Mouse (Mus musculus) neural tube, embryonic 11.5 days (tissue): ENCODE measurements around the gene Prl8a2. TPM values are rescaled to one million over a fixed set of nuclear protein-coding genes. Genes with fewer than 3 reads are reported as not detected.

Source experiments
- ATAC-seq: fragments of 200-750 bp; cut with Nextera tagmentation; 2 replicates; pipeline ENCODE4 v1.8.0; 2017; ENCODE audit warnings: moderate number of reproducible peaks, mild to moderate bottlenecking, moderate TSS enrichment, moderate library complexity; ENCODE audit not compliant: insufficient read depth, low FRiP score, low TSS enrichment
- DNase-seq: peaks from one replicate; pipeline ENCODE4 v3.0.0-alpha.2; 2015; ENCODE audit warnings: low spot score
- H3K27ac ChIP-seq: fragments of 300-500 bp; sonication (generic); 2 replicates; pipeline ENCODE4 v1.5.1; 2014; ENCODE audit warnings: low read depth, mild to moderate bottlenecking, low read length
- H3K27me3 ChIP-seq: fragments of 300-500 bp; sonication (generic); 2 replicates; pipeline ENCODE4 v1.6.1; 2014; ENCODE audit warnings: mild to moderate bottlenecking, low read length, mixed read lengths; ENCODE audit not compliant: control insufficient read depth, insufficient read depth
- H3K36me3 ChIP-seq: fragments of 300-500 bp; sonication (generic); 2 replicates; pipeline ENCODE4 v1.6.1; 2014; ENCODE audit warnings: mild to moderate bottlenecking, low read length, moderate library complexity, mixed read lengths; ENCODE audit not compliant: control insufficient read depth, insufficient read depth
- H3K4me1 ChIP-seq: fragments of 300-500 bp; sonication (generic); 2 replicates; pipeline ENCODE4 v1.6.1; 2014; ENCODE audit warnings: low read length, mixed read lengths; ENCODE audit not compliant: control insufficient read depth, insufficient read depth
- H3K4me2 ChIP-seq: fragments of 300-500 bp; sonication (generic); 2 replicates; pipeline ENCODE4 v1.6.1; 2014; ENCODE audit warnings: low read depth, mild to moderate bottlenecking, moderate library complexity
- H3K4me3 ChIP-seq: fragments of 300-500 bp; sonication (generic); 2 replicates; pipeline ENCODE4 v1.5.1; 2014; ENCODE audit warnings: low read depth, low read length
- H3K9ac ChIP-seq: fragments of 300-500 bp; sonication (generic); 2 replicates; pipeline ENCODE4 v1.6.1; 2014; ENCODE audit warnings: mild to moderate bottlenecking, low read length
- H3K9me3 ChIP-seq: fragments of 300-500 bp; sonication (generic); 2 replicates; pipeline ENCODE4 v1.6.1; 2016; ENCODE audit warnings: low read length; ENCODE audit not compliant: control insufficient read depth
- WGBS: fragments of 180-500 bp; shearing (Covaris S2); extraction: QIAGEN DNeasy Blood & Tissue Kit; methylation state at CpG from one replicate; pipeline ENCODE4 v1.1.7; 2014; 5-methylcytosine and 5-hydroxymethylcytosine counted together
- polyA plus RNA-seq: library from polyadenylated mRNA; unstranded; fragments of >200 nt; fragmentation: Nextera tagmentation; extraction: Ambion mirVana; gene quantifications from 2 replicates; pipeline ENCODE4 v1.2.1, GENCODE M21; 2014

Prl8a2 gene
- not detected in 2 replicates for polyA plus RNA-seq

DNA sequence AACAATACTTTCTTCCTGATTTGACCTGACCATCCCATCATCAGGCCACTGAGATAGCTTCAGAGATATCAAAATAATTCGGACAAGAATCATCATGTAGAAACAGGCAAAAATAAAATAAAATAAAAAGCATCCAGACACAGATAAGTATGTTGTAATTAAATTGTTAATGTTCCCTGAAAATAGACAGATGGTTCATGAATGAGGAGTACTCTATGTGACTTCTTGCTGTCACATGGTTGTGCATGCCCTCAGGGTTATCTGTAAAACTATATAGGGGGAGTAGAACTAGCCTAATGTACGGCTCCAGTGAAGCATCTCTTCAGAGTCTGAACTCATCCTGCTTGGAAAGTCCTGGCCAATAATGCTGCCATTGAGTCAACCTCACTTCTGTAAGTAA lies at the start of gene Prl8a2:
Gene Prl8a2 (plus strand): TSS at position 301 of the 400 bp plus-strand sequence.
- ATAC-seq (no peak), DNase-seq (no peak)
- Histone ChIP-seq H3K27ac (no peak within 1 kb of the TSS), H3K9me3 (no peaks in the 10 kb centered on the region), H3K4me1 (no peaks in the 10 kb centered on the region), H3K36me3 (no peaks in the 10 kb centered on the region), H3K4me3 (no peak within 1 kb of the TSS), H3K4me2 (no peak within 1 kb of the TSS), H3K27me3 (no peaks in the 10 kb centered on the region), H3K9ac (no peak within 1 kb of the TSS)
- 75% methylated on average over 2 of the region's 2 CpGs for WGBS

DNA sequence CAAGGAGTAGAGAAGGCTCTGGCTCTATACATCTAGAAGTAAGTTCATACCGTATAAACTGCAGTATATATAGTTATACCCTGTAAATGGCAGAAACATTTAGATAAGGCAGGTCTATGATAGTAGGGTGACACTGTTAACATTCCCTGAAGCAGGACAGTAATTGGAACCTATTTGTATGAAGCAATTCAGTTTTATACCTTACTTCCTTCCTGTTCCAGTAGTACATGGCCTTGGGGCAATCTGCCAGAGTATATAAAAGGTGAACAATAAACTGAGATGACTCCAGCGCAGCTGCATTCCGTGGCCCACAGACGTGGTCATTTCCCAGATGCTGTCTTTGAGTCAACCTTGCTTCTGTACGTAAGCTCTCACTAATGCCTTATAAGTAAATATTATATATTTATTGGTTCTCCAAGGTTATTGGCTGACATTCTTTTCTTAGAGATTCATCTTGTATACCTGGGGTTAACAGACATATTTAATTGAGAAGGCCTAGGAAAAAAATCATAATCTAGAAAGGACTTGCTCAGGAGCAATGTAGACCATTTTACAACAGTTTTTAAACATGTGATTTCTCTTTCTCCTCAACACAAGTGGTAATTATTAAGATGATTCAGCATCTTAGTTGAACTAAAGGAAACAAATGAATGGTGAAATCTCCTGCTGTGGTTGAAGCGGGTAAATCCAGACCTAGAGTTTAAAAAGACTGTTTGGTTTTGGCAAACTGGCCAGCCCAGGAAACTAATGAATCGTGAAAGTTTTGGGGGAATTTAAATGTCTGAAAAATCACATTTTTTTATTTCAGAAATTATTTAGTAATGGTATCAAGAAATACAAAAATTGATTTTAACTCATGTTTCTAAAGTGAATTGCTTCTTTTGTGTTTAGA lies 32.9 kb upstream of the Prl8a2 start, which contains the start of gene Prl6a1:
Gene Prl6a1 (plus strand): TSS at position 294 of the 892 bp plus-strand sequence.
- H3K9me3 ChIP-seq = no peaks in the 10 kb centered on the region
- no peaks in the 10 kb centered on the region for H3K36me3 ChIP-seq
- WGBS = 86% methylated on average over 7 of the region's 7 CpGs
- DNase-seq (no peak), ATAC-seq (no peak)
- no peak within 1 kb of the TSS for H3K9ac ChIP-seq
- H3K4me1 ChIP-seq = no peaks in the 10 kb centered on the region
- H3K27me3 ChIP-seq = no peaks in the 10 kb centered on the region
- no peak within 1 kb of the TSS for H3K4me3 ChIP-seq
- no peak within 1 kb of the TSS for H3K27ac ChIP-seq
- no peak within 1 kb of the TSS for H3K4me2 ChIP-seq

DNA sequence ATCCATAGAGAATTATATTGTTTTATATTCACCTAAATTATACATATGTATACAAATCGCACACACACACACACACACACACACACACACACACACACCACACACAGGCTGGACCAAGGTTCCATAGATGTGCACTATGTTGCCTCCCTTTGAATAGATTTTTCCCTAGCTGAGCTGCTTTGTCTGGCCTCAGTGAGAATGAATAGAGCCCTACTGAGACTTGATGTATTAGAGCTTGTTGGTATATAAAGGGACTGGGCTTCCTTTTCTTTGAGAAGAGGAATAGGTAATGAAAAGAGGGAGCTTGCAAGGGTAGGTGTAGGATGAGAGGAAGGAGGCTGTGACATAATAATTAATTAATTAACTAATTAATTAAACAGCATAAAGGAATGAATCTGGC lies 10.5 kb upstream of the Prl8a2 start:
- Histone ChIP-seq H3K36me3 (no peaks in the 10 kb centered on the region), H3K9ac (no peak overlapping the region), H3K9me3 (no peaks in the 10 kb centered on the region), H3K4me3 (no peak overlapping the region), H3K27me3 (no peaks in the 10 kb centered on the region), H3K4me2 (no peak overlapping the region), H3K4me1 (no peaks in the 10 kb centered on the region), H3K27ac (no peak overlapping the region)
- ATAC-seq (peak; percentile 69), DNase-seq (no peak)
- 74% methylated on average over 1 of the region's 1 CpGs for WGBS

DNA sequence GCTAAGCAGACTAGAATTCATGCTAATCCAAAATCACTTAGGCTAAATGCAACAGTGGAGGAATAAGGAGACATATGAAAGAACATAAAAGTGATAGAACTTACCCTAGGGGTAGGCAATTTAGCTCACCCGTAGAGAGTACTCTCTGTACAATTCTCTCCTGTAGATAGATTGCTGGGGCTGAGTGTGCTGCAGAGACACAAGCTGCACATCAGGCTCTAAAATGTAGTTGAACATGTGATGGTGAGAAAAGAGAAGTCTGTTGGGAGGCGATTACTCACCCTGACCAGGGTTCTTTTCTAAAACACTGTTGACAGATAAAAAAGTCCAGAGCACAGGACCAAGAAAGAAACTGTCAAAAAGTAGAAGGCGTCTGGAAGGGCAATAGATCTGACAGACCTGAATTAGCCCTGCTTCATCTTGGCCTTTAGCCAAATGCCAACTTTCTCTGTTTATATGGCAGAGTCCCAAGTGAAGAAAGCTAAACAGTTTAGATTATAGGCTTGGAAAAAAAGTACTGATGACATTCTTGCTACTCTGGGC lies 2.7 kb upstream of the Prl8a2 start:
- no peak overlapping the region for H3K4me3 ChIP-seq
- 77% methylated on average over 3 of the region's 3 CpGs for WGBS
- no peak overlapping the region for H3K9ac ChIP-seq
- no peaks in the 10 kb centered on the region for H3K4me1 ChIP-seq
- no peaks in the 10 kb centered on the region for H3K27me3 ChIP-seq
- DNase-seq = no peak
- no peaks in the 10 kb centered on the region for H3K9me3 ChIP-seq
- H3K27ac ChIP-seq = no peak overlapping the region
- ATAC-seq = no peak
- H3K36me3 ChIP-seq = no peaks in the 10 kb centered on the region
- H3K4me2 ChIP-seq = no peak overlapping the region

DNA sequence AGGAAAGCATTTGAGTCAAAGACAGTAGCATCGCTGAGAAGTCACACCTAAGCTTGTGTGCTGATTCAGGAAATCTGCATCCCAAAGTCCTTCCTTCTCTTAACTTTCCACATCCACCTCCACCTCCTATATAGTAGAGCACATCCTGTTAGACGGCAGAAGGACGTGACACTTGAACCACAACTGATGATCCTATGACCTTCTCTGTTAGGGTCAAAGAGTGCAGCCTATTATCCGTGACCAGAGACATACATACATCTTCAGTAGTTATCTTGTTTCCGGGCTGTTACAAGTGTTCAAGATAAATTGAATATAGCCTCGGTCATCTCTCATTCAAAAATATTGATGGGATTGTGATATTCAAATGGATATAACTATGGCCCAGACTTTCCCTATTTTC lies 45.3 kb downstream of the Prl8a2 start, which contains the start of gene Prl2b1:
Gene Prl2b1 (minus strand): TSS at position 101 of the 400 bp plus-strand sequence.
- Histone ChIP-seq H3K4me2 (no peak within 1 kb of the TSS), H3K4me3 (no peak within 1 kb of the TSS), H3K27ac (no peak within 1 kb of the TSS), H3K27me3 (no peaks in the 10 kb centered on the region), H3K36me3 (no peaks in the 10 kb centered on the region), H3K9ac (no peak within 1 kb of the TSS), H3K9me3 (no peaks in the 10 kb centered on the region), H3K4me1 (no peaks in the 10 kb centered on the region)
- WGBS = 71% methylated on average over 6 of the region's 6 CpGs
- ATAC-seq (no peak), DNase-seq (no peak)

DNA sequence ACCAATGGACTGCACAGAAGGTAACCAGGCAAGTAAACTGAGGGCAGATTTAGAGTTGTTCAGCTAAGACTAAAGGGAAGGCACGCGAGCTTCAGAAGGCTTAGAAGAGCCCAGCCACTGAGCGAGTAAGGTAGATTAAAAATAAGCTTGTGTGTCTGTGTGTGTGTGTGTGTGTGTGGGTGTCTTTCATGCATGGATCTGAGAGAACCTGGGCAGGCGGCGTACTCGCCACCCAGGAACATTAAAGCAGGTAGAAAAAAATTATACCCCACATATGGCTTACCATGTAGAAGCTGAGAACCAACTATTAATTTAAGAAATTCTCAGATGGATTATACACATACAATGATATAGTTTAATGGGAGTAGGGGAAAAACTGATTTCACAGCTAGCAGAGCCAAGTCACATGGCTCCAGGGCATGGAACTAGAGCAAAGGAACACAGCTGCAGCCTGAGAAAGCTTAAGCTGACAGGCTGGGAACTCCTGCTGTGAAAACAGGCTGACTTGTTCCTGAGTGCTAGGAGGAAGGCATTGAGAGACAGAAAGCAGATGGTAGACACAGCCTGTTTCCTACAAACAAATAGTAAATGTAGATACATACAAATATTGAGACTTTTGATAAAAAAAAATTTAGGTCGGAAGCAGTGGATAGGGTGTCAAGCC lies 53.7 kb downstream of the Prl8a2 start:
- Histone ChIP-seq H3K4me1 (no peaks in the 10 kb centered on the region), H3K9ac (no peak overlapping the region), H3K27me3 (no peaks in the 10 kb centered on the region), H3K4me3 (no peak overlapping the region), H3K36me3 (no peaks in the 10 kb centered on the region), H3K9me3 (no peaks in the 10 kb centered on the region), H3K4me2 (no peak overlapping the region), H3K27ac (no peak overlapping the region)
- ATAC-seq = peak; percentile 55; the same call in 1 of the 2 replicates
- 88% methylated on average over 7 of the region's 7 CpGs for WGBS
- peak; percentile 16 for DNase-seq

Other genes starting within 250 kb of the Prl8a2 start
- gene Prl3d2, start 224.0 kb upstream of the Prl8a2 start, polyA plus RNA-seq = not detected in 2 replicates
- gene Prl3d3, start 188.9 kb upstream of the Prl8a2 start, polyA plus RNA-seq = not detected in 2 replicates
- gene Prl3c1, start 149.0 kb upstream of the Prl8a2 start, polyA plus RNA-seq = not detected in 2 replicates
- gene Prl3b1, start 103.8 kb upstream of the Prl8a2 start, polyA plus RNA-seq = 0.74 TPM in 1 of 2 replicates, not detected in the other
- not detected in 2 replicates for gene Prl3a1, start 86.2 kb upstream of the Prl8a2 start, polyA plus RNA-seq
- not detected in 2 replicates for gene Prl6a1, start 33.0 kb upstream of the Prl8a2 start, polyA plus RNA-seq
- not detected in 2 replicates for gene Prl2b1, start 45.2 kb downstream of the Prl8a2 start, polyA plus RNA-seq
- not detected in 2 replicates for gene Prl8a6, start 93.0 kb downstream of the Prl8a2 start, polyA plus RNA-seq
- not detected in 2 replicates for gene Prl8a8, start 167.5 kb downstream of the Prl8a2 start, polyA plus RNA-seq
- not detected in 2 replicates for gene Prl8a9, start 218.9 kb downstream of the Prl8a2 start, polyA plus RNA-seq
- gene Prl8a1, start 236.5 kb downstream of the Prl8a2 start, polyA plus RNA-seq = not detected in 2 replicates